Mouse (Mus musculus): ENCODE measurements around the gene Cpsf4l.

The Cpsf4l gene

GRCm38 (mm10) chr11:113736848-113737552 lies 27.2 kb upstream of the Cpsf4l start:
- in situ Hi-C loops (cut with MboI, MseI), result no loop called here

- in situ Hi-C loops (cut with MboI, MseI), result no loop called here
These were observed 25.3 kb upstream of the Cpsf4l start for GRCm38 (mm10) chr11:113735151-113735550.

GRCm38 (mm10) chr11:113733631-113734364 lies 24.0 kb upstream of the Cpsf4l start:
- in situ Hi-C loops (cut with MboI, MseI), result no loop called here

GRCm38 (mm10) chr11:113731945-113732612 lies 22.3 kb upstream of the Cpsf4l start:
- in situ Hi-C loops (cut with MboI, MseI), result no loop called here

GRCm38 (mm10) chr11:113730879-113731278 lies 21.1 kb upstream of the Cpsf4l start:
- in situ Hi-C loops (cut with MboI, MseI), result no loop called here

- in situ Hi-C loops (cut with MboI, MseI), result no loop called here
These were observed 20.1 kb upstream of the Cpsf4l start for GRCm38 (mm10) chr11:113729917-113730316.

- in situ Hi-C loops (cut with MboI, MseI), result no loop called here
These were observed 19.4 kb upstream of the Cpsf4l start for GRCm38 (mm10) chr11:113729239-113729638.

- in situ Hi-C loops (cut with MboI, MseI), result no loop called here
These were observed 18.2 kb upstream of the Cpsf4l start for GRCm38 (mm10) chr11:113727992-113728391.

- in situ Hi-C loops (cut with MboI, MseI), result no loop called here
These were observed 17.4 kb upstream of the Cpsf4l start for GRCm38 (mm10) chr11:113726994-113727888.

- in situ Hi-C loops (cut with MboI, MseI), result no loop called here
These were observed 15.6 kb upstream of the Cpsf4l start for GRCm38 (mm10) chr11:113725235-113726048.

- in situ Hi-C loops (cut with MboI, MseI), result loop anchor here in 1 of 2 experiments (25.0 kb wide), 2 partner anchors 415 to 715 kb away; no protein-coding TSS in a partner anchor
These were observed 12.7 kb upstream of the Cpsf4l start for GRCm38 (mm10) chr11:113722405-113723090.

- in situ Hi-C loops (cut with MboI, MseI), result loop anchor here in 1 of 2 experiments (25.0 kb wide), 2 partner anchors 419 to 719 kb away; no protein-coding TSS in a partner anchor
These were observed 8.1 kb upstream of the Cpsf4l start for GRCm38 (mm10) chr11:113717767-113718424.

GRCm38 (mm10) chr11:113716132-113716531 lies 6.3 kb upstream of the Cpsf4l start:
- in situ Hi-C loops (cut with MboI, MseI), result loop anchor here in 1 of 2 experiments (25.0 kb wide), 2 partner anchors 421 to 721 kb away; no protein-coding TSS in a partner anchor

GRCm38 (mm10) chr11:113715078-113715674 lies 5.4 kb upstream of the Cpsf4l start:
- in situ Hi-C loops (cut with MboI, MseI), result loop anchor here in 1 of 2 experiments (25.0 kb wide), 2 partner anchors 422 to 722 kb away; no protein-coding TSS in a partner anchor

- in situ Hi-C loops (cut with MboI, MseI), result loop anchor here in 1 of 2 experiments (25.0 kb wide), 2 partner anchors 426 to 726 kb away; no protein-coding TSS in a partner anchor
These were observed 1.2 kb upstream of the Cpsf4l start for GRCm38 (mm10) chr11:113711061-113711460.

- in situ Hi-C loops (cut with MboI, MseI), result loop anchor here in 1 of 2 experiments (25.0 kb wide), 2 partner anchors 427 to 727 kb away; no protein-coding TSS in a partner anchor
These were observed 500 bp upstream of the Cpsf4l start for GRCm38 (mm10) chr11:113710257-113710777.

GRCm38 (mm10) chr11:113709272-113709671 lies 545 bp downstream of the Cpsf4l start:
- in situ Hi-C loops (cut with MboI, MseI), result loop anchor here in 1 of 2 experiments (25.0 kb wide), 2 partner anchors 428 to 728 kb away; no protein-coding TSS in a partner anchor
